Mouse (Mus musculus) lung, postnatal 14 days (tissue): Measurements from ENCODE around the gene Fam83e.

Experiments
- DNase-seq: peaks from one replicate; pipeline ENCODE4 v3.0.0; 2021

Fam83e gene

DNA sequence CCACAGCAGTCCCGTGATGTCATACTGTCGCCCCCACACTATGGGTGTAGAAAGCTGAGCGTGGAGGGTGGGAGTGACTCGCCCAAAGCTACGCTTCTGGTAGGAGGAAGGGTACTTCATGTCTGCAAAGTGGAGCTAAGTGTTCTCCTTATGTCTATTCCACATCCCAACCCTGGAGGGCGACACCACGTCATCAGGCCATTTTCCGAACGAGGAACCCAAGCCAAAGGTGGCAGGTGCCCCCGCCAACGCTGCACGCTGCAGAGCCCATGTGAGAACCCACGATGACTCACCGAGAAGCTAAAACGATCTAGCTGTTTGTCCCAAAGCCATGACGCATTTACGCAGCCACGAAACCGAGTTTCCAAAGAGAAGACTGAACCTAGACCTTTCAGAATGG, 21.3 kb downstream of the Fam83e start:
- no peak for DNase-seq

- peak; percentile 87 for DNase-seq
Observed at GRCm38 (mm10) chr7:45744387-45744786, 23.4 kb downstream of the Fam83e start.

DNA sequence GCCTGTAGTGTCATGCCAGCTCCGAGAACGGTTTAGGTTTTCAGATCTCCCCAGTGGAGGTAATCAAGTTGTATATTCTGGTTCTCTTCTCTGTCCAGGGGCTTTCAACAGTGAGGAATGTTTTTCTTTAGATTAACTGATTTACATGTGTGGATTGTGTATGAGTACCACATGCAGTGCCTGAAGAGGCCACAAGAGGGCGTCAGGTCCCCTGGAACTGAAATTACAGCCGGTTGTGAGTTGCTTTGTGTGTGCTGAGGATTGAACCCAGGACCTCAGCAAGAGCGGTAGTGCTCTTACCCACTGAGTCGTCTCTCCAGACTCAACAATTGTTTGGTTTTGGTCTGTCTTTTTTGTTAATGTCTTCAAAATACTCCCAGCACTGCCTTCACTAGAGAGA, 25.5 kb downstream of the Fam83e start:
- no peak for DNase-seq

- DNase-seq, result no peak
Observed at GRCm38 (mm10) chr7:45747450-45747849, 26.4 kb downstream of the Fam83e start.

- DNase-seq, result no peak
Observed at GRCm38 (mm10) chr7:45748110-45748509, 27.1 kb downstream of the Fam83e start.

- DNase-seq, result no peak
Observed at GRCm38 (mm10) chr7:45749401-45749800, 28.4 kb downstream of the Fam83e start.

GRCm38 (mm10) chr7:45750162-45750561, 29.1 kb downstream of the Fam83e start:
- no peak for DNase-seq

- DNase-seq, result no peak
Observed at GRCm38 (mm10) chr7:45755703-45756102, 34.7 kb downstream of the Fam83e start.

DNA sequence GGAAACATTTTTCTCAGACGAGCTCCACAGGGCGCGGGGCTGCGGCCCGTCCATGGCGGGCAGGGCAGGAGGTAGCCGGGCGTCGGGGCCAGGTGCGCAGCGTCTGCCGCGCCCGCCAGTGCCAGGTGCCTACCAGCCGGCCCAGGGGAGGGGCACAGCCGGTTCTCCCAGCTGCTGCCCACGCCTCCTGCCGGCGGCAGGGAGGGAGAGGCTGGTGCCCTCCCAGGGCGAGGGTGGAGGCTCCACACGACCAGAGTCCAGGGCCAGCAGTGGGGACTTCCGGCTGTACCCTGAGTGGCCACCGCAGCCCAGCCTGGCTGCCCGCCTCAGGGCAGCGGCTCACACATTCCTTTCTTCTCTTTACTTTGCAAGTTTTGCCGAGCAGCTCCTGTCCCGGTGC, 38.4 kb downstream of the Fam83e start:
- DNase-seq, result peak; percentile 53

DNA sequence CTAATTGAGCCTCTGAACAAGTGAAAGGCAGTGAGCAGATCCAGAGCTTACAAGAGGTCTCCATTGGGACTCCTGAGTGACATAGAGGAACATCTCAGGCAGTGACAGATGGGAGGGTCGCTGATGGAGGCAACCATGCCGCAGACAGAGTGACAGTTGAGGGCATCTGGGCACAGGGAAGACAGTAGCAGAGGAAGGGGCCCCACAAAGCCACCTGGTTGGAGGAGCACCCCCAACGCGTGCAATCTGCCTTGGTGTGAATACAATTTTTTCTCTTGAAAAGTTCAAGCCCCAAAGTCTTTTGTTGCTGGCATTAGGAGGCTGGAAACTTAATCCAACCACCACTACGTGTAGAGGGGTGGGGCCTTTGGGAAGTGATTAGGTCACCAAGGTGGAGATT, 39.1 kb downstream of the Fam83e start:
- DNase-seq, result no peak

DNA sequence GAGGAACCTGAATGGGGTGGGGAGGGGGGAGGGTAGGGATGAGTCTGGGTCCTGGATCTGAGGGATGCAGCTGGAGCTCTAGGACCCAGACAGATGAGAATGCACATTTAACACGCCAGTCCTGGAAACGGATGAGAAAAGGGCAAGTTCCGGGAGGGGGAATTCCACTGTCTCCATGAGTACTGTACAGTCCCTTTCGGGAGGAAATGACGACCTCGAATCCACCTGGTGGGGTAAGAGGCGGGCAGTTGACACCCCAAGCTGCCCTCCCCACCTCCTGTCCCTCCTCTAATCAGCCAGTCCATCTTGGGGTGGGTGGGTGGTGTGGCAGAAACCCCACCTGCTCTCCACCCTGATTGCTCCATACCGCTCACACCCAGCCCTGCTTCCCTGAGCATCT, 45.0 kb downstream of the Fam83e start:
- DNase-seq, result no peak

- DNase-seq, result no peak
Observed at GRCm38 (mm10) chr7:45766764-45767163, 45.8 kb downstream of the Fam83e start.

GRCm38 (mm10) chr7:45767500-45767899, 46.5 kb downstream of the Fam83e start:
- no peak for DNase-seq

DNA sequence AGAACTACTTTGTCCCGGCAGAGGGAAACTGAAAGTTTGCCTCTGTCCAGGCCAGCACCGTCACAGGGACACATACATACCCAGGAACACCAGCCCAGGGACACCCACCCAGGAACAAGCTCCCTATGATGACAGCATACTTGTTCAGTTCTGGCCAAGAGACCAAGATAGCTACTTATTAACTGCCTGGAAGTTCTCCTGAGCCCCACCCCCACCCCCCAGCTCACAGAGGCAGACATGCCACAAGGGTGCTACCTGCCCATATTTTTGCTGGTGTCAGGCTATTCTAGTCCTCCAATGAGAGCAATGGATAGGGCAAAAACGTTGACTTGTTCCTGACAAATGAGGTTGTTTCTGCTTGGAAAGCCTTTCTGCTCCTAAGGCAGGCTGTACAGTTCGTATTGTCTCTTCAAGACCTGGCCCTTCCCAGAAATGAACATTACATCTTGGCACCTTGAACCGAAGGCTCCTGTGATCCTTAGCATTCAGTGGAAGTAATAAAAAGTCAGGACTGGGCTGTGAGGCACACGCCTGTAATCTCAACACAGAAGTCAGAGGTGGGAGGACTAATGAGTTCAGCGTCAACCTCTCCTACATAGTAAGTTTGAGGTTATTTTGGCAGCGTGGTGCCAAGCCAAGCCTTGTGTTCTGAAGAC, 49.5 kb downstream of the Fam83e start:
- DNase-seq, result no peak

DNA sequence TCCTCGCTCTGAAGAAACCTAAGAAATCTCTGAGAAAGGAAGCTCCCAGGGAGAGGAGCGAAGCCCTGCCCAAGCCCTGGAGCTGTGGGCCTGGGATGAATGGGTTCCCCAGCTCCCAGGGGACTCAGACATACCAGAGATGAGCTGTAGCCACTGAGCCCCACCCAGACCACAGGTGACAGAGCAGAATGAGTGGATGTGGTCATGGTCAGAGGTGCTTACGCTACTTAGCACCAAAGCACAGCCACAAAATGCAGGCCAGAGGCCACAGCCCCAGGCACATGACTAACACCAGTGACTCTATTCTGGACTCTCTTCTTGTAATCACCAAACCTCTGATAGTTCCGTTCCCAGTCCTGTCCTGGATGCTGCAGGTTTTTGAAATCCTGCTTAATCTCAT, 50.1 kb downstream of the Fam83e start:
- DNase-seq, result no peak

GRCm38 (mm10) chr7:45775237-45775636, 54.2 kb downstream of the Fam83e start:
- no peak for DNase-seq
